Mouse (Mus musculus): ENCODE data around the gene Ift88. TPM values are rescaled to one million over a fixed set of nuclear protein-coding genes. Genes with fewer than 3 reads are reported as not detected.

Ift88 gene
- polyA plus RNA-seq, 1 experiment from 2014 or later, result 15.3 TPM

DNA sequence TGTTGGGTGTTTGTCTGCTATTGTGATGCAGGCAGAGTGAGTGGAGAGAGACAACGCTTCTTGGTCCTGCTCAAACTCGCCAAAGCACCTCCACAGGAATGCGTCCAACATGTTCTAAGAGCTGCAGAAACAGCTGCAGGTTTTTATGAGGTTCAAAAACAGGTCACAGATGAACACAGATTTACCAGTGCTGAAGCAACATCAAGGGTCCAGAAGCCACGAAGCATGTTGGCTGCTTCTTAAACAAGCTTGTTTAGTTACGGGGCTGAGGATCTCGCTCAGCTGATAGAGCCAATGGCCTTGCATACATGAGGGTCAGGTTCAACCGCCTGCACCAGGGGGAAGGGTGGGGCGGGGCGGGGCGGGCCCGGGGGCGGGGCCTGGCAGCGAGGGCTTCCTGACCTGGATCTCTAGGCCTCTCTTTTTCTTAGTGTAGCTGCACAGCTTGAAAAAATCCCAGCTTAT is 122.7 kb downstream of the Ift88 start:
- Histone ChIP-seq H3K4me2 (ENCODE audit: low read length) (no peak overlapping the region), H3K4me1 (replicated peaks; ENCODE audit: control insufficient read depth, insufficient read depth, low read length) (peaks cover 2% of the 10 kb centered on the region; the same call in 1 of the 2 replicates), H3K4me3 (replicated peaks; ENCODE audit: low read length) (no peak overlapping the region), H3K9ac (replicated peaks; ENCODE audit: low read depth, low read length) (no peak overlapping the region), H3K36me3 (ENCODE audit: control insufficient read depth, insufficient read depth) (peaks cover 6% of the 10 kb centered on the region; the same call in 1 of the 2 replicates), H3K9me3 (ENCODE audit: control insufficient read depth, low read length) (no peaks in the 10 kb centered on the region), H3K27me3 (replicated peaks; ENCODE audit: control insufficient read depth, insufficient read depth, low read length) (0 out of 2 replicates have a peak, but pooled peaks cover 2% of the 10 kb centered on the region), H3K27ac (ENCODE audit: low read length) (no peak overlapping the region)
- no peak for ATAC-seq
- WGBS, result 34% methylated on average over 13 of the region's 13 CpGs

DNA sequence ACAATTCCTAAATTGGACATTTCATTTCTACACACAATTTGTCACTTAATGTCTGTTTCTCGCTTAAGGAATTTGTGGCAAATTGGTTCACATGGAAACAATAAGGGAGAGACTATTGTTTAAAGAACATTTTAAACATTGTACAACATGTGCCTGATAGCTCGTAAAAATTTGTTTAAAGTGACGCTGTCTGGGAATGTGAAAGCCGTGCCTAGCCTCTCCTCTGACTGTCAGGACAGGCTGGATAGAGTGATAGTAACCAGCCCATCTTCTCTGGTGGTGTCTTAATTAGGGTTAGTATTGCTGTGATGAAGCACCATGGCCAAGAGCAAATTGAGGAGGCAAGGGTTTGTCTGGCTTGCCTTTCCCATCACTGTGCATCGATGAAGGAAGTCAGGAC is 123.2 kb downstream of the Ift88 start:
- 93% methylated on average over 5 of the region's 5 CpGs for WGBS
- no peak for ATAC-seq
- Histone ChIP-seq H3K4me1 (replicated peaks; ENCODE audit: control insufficient read depth, insufficient read depth, low read length) (peaks cover 2% of the 10 kb centered on the region; the same call in 1 of the 2 replicates), H3K4me3 (replicated peaks; ENCODE audit: low read length) (no peak overlapping the region), H3K36me3 (ENCODE audit: control insufficient read depth, insufficient read depth) (peaks cover 6% of the 10 kb centered on the region; the same call in 1 of the 2 replicates), H3K27ac (ENCODE audit: low read length) (no peak overlapping the region), H3K9me3 (ENCODE audit: control insufficient read depth, low read length) (no peaks in the 10 kb centered on the region), H3K4me2 (ENCODE audit: low read length) (no peak overlapping the region), H3K27me3 (replicated peaks; ENCODE audit: control insufficient read depth, insufficient read depth, low read length) (no peaks in the 10 kb centered on the region), H3K9ac (replicated peaks; ENCODE audit: low read depth, low read length) (no peak overlapping the region)

DNA sequence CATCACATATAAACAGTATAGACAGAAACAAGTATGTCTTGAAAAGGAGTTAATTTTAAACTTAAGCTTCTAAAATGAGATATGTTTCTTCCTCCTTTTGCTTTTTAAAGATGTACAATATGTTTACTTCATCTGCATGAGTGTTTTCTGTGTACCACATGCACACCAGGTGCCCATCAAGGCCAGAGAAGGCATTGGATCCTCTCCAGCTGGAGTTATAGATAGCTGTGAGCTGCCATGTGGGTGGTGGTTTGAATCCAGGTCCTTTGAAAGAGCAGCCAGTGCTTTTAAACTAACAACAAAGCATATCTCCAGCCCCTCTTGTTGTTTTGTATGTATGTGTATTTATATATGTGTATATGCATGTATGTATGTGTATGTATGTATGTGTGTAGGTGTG is 129.1 kb downstream of the Ift88 start:
- no peak for ATAC-seq
- Histone ChIP-seq H3K27ac (ENCODE audit: low read length) (no peak overlapping the region), H3K36me3 (ENCODE audit: control insufficient read depth, insufficient read depth) (no peaks in the 10 kb centered on the region), H3K9ac (replicated peaks; ENCODE audit: low read depth, low read length) (no peak overlapping the region), H3K4me1 (replicated peaks; ENCODE audit: control insufficient read depth, insufficient read depth, low read length) (no peaks in the 10 kb centered on the region), H3K4me3 (replicated peaks; ENCODE audit: low read length) (no peak overlapping the region), H3K9me3 (ENCODE audit: control insufficient read depth, low read length) (no peaks in the 10 kb centered on the region), H3K27me3 (replicated peaks; ENCODE audit: control insufficient read depth, insufficient read depth, low read length) (no peaks in the 10 kb centered on the region), H3K4me2 (ENCODE audit: low read length) (no peak overlapping the region)

DNA sequence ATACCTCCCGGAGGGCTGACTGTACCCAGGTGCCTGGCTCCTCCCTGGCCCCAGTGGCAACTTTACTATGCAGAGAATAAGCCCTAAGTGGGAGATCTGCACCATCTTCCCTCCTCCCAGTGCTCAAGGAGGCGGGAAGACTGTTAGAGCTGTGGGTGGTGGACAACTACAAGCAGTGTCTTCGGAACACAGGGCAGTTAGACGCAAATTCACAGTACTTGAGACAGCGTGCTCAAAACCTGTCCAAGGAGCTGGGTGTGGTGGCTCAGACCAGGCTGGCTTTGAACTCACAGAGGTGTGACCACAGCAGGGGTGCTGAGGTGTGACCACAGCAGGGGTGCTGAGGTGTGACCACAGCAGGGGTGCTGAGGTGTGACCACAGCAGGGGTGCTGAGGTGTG is 130.6 kb downstream of the Ift88 start:
- Histone ChIP-seq H3K9ac (replicated peaks; ENCODE audit: low read depth, low read length) (no peak overlapping the region), H3K4me1 (replicated peaks; ENCODE audit: control insufficient read depth, insufficient read depth, low read length) (no peaks in the 10 kb centered on the region), H3K4me3 (replicated peaks; ENCODE audit: low read length) (no peak overlapping the region), H3K36me3 (ENCODE audit: control insufficient read depth, insufficient read depth) (no peaks in the 10 kb centered on the region), H3K27ac (ENCODE audit: low read length) (no peak overlapping the region), H3K4me2 (ENCODE audit: low read length) (no peak overlapping the region), H3K9me3 (ENCODE audit: control insufficient read depth, low read length) (no peaks in the 10 kb centered on the region), H3K27me3 (replicated peaks; ENCODE audit: control insufficient read depth, insufficient read depth, low read length) (no peaks in the 10 kb centered on the region)
- WGBS, result 95% methylated on average over 5 of the region's 5 CpGs
- no peak for ATAC-seq

DNA sequence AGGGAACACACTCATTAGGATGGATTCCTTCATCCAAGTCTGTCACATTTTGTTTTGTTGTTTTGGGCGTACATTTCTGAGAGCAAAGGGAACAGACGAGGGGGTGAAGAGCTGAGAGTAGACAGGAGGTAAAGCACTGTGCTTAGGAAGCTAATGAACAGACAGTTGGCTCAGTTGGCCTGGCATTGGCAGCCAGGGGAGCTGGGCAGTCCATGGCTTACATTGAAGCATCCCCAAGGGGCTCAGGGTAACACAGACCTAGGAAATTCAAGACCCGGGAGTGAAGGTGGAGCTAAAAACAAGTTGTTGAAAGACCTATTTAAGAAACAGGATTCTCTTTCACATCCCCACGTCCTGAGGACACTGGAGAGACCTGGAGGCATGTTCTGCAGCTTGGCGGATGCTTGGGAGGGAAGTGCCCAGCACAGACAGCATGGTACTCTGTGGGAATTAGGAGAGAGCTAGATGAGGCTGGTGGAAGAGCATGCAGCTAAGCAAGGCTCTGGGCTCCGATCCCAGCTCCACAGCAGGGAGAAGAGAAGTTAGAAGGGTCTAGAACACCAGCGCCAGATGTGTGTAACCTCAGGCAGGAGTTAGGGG is 131.7 kb downstream of the Ift88 start:
- Histone ChIP-seq H3K27ac (ENCODE audit: low read length) (no peak overlapping the region), H3K27me3 (replicated peaks; ENCODE audit: control insufficient read depth, insufficient read depth, low read length) (no peaks in the 10 kb centered on the region), H3K4me2 (ENCODE audit: low read length) (no peak overlapping the region), H3K9me3 (ENCODE audit: control insufficient read depth, low read length) (no peaks in the 10 kb centered on the region), H3K36me3 (ENCODE audit: control insufficient read depth, insufficient read depth) (peaks cover 2% of the 10 kb centered on the region; the same call in 1 of the 2 replicates), H3K4me3 (replicated peaks; ENCODE audit: low read length) (no peak overlapping the region), H3K9ac (replicated peaks; ENCODE audit: low read depth, low read length) (no peak overlapping the region), H3K4me1 (replicated peaks; ENCODE audit: control insufficient read depth, insufficient read depth, low read length) (no peaks in the 10 kb centered on the region)
- no peak for ATAC-seq
- 85% methylated on average over 7 of the region's 7 CpGs for WGBS

DNA sequence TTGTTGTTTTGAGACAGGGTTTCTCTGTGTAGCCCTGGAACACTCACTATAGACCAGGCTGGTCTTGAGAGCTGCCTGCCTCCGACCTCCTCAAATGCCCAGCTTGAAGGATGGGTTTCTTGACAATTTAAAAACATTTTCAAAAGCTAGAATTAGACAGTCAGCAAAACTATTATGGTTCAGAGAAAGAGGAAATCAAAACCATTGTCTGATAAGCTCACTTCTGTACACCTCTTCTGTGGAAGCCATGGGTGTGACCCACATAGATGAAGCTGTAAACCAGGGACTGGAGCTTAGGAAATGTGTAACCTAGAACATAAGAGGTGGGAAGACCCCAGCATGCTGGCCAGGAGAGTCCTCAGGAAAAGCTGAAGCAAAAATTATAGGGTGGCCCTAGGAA is 133.1 kb downstream of the Ift88 start:
- 88% methylated on average over 1 of the region's 1 CpGs for WGBS
- Histone ChIP-seq H3K9me3 (ENCODE audit: control insufficient read depth, low read length) (no peaks in the 10 kb centered on the region), H3K4me3 (replicated peaks; ENCODE audit: low read length) (no peak overlapping the region), H3K27me3 (replicated peaks; ENCODE audit: control insufficient read depth, insufficient read depth, low read length) (no peaks in the 10 kb centered on the region), H3K4me1 (replicated peaks; ENCODE audit: control insufficient read depth, insufficient read depth, low read length) (no peaks in the 10 kb centered on the region), H3K9ac (replicated peaks; ENCODE audit: low read depth, low read length) (no peak overlapping the region), H3K36me3 (ENCODE audit: control insufficient read depth, insufficient read depth) (peaks cover 2% of the 10 kb centered on the region; the same call in 1 of the 2 replicates), H3K27ac (ENCODE audit: low read length) (no peak overlapping the region), H3K4me2 (ENCODE audit: low read length) (no peak overlapping the region)
- ATAC-seq, result no peak

DNA sequence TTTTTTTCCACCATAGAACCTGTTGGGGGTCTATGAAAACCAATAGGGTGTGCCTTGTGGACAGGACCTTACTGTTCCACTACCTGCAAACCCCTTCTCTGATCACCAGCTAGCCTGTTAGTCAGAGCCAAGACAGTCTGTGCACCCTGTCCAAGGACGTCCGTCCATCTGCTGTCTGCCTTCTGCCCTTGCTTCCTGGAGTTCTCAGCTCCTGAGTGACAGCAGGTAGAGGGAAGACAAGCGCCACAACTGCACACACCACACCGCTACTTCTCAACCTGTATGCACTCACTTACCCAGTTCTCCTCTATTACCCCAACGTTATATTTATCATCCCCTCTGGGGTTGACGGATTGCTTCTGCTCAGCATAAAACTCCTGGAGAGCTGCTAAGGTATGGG is 141.8 kb downstream of the Ift88 start:
- Histone ChIP-seq H3K9me3 (ENCODE audit: control insufficient read depth, low read length) (no peaks in the 10 kb centered on the region), H3K4me1 (replicated peaks; ENCODE audit: control insufficient read depth, insufficient read depth, low read length) (peaks cover 2% of the 10 kb centered on the region; the same call in 1 of the 2 replicates), H3K27me3 (replicated peaks; ENCODE audit: control insufficient read depth, insufficient read depth, low read length) (no peaks in the 10 kb centered on the region), H3K4me3 (replicated peaks; ENCODE audit: low read length) (no peak overlapping the region), H3K9ac (replicated peaks; ENCODE audit: low read depth, low read length) (no peak overlapping the region), H3K36me3 (ENCODE audit: control insufficient read depth, insufficient read depth) (no peaks in the 10 kb centered on the region), H3K4me2 (ENCODE audit: low read length) (no peak overlapping the region), H3K27ac (ENCODE audit: low read length) (no peak overlapping the region)
- ATAC-seq, result no peak
- WGBS, result 89% methylated on average over 6 of the region's 6 CpGs

Other genes with a start within 250 kb of the Ift88 start
- gene Cryl1, start 25.5 kb upstream of the Ift88 start, polyA plus RNA-seq (2015; fragmentation: Nextera tagmentation; extraction: Ambion mirVana), result 8.4 TPM in 2 replicates
- 4.7 and 5.0 TPM in 2 replicates for gene Il17d, start 100.7 kb downstream of the Ift88 start, polyA plus RNA-seq (2015; fragmentation: Nextera tagmentation; extraction: Ambion mirVana)
- gene Eef1akmt1, start 147.6 kb downstream of the Ift88 start, polyA plus RNA-seq (2015; fragmentation: Nextera tagmentation; extraction: Ambion mirVana), result 98.0 and 103 TPM in 2 replicates
- gene Xpo4, start 241.4 kb downstream of the Ift88 start, polyA plus RNA-seq (2015; fragmentation: Nextera tagmentation; extraction: Ambion mirVana), result 13.1 and 13.8 TPM in 2 replicates